In the genomic region with DNA sequence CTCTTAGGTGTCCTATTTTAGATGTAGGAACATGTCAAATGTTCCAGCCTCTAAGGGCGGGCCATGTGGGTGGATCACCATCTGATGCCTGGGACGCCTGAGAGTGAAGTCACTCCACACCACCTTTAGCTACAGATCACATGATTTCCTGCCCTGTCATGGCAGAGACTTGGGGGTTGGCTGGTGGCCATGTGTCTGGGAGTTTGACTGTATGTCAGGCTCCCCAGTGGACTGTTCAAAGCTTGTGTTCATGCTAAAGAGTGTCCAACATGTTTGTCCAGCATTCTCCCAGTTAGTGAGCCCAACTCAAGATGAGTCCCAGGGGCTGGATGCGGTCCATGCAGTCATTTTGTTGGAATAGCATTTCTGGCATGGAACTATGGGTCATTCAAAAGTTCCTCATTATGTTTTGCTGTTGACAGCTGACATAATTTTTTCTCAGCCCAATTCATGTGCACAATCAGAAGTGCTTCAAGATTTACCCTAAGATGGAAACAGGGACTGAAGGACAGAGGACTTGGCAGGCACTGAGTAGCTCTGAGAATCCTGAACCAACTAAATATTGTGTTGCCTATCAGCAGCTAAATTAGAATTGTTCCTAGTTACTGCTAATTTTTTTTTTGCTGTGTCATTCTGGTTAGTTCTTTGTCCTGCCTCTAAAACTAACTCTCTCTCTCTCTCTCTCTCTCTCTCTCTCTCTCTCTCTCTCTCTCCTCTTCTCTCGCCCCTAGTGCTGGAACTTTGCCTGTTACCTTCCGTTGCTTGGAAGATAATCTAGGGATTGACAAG, we compare ENCODE assay signal across 12 mouse cellular contexts.
DNase-seq lines count a peak whose midpoint lies in the region; ATAC-seq lines count a peak whose summit lies in the region.
"Had no signal": no experiment of that assay in that cellular context is flagged by ENCODE, and none has a peak within 500 bp of the region (broad histone marks: within the 10 kb centered on the region; RNA-seq: fewer than 3 reads in every experiment).

No protein-coding gene starts in this region.

- no peaks in the 10 kb centered on the region for H3K9me3 ChIP-seq in heart, embryonic 15.5 days (replicated peaks)
- H3K9me3 ChIP-seq in heart, embryonic 11.5 days (replicated peaks; ENCODE audit: control insufficient read depth, low read length), result no peaks in the 10 kb centered on the region
- H3K9me3 ChIP-seq in lung, embryonic 16.5 days (ENCODE audit: control insufficient read depth, low read length), result no peaks in the 10 kb centered on the region

- 0 out of 2 replicates have a peak, but pooled peaks have one; percentile 53 for ATAC-seq in heart, embryonic 15.5 days (replicated peaks; ENCODE audit: insufficient number of reproducible peaks, insufficient read depth, low FRiP score, low read depth)
- ATAC-seq in heart, embryonic 11.5 days (replicated peaks; ENCODE audit: insufficient number of reproducible peaks, low FRiP score, low TSS enrichment), result no peak
- peak; percentile 75 for ATAC-seq in lung, embryonic 16.5 days (ENCODE audit: low read depth)

- no peak overlapping the region for H3K9ac ChIP-seq in heart, embryonic 15.5 days
- H3K9ac ChIP-seq in heart, embryonic 11.5 days (ENCODE audit: low read depth, low read length), result no peak overlapping the region
- no peak overlapping the region for H3K9ac ChIP-seq in lung, embryonic 16.5 days (ENCODE audit: low read length)

- H3K4me1 ChIP-seq in heart, embryonic 15.5 days (replicated peaks), result peaks cover 6% of the 10 kb centered on the region
- H3K4me1 ChIP-seq in heart, embryonic 11.5 days (ENCODE audit: control insufficient read depth, insufficient read depth, low read length), result no peaks in the 10 kb centered on the region; the same call in 1 of the 2 replicates
- no peaks in the 10 kb centered on the region for H3K4me1 ChIP-seq in lung, embryonic 16.5 days (replicated peaks; ENCODE audit: control insufficient read depth, insufficient read depth, low read length)

- H3K4me2 ChIP-seq in heart, embryonic 15.5 days, result no peak overlapping the region
- no peak overlapping the region for H3K4me2 ChIP-seq in heart, embryonic 11.5 days
- H3K4me2 ChIP-seq in lung, embryonic 16.5 days (ENCODE audit: low read depth, low read length), result no peak overlapping the region
- H3K4me2 ChIP-seq: midbrain, embryonic 11.5 days had no signal

- no peaks in the 10 kb centered on the region for H3K27me3 ChIP-seq in heart, embryonic 15.5 days
- H3K27me3 ChIP-seq in heart, embryonic 11.5 days (ENCODE audit: control insufficient read depth, insufficient read depth, low read length), result no peaks in the 10 kb centered on the region
- no peaks in the 10 kb centered on the region for H3K27me3 ChIP-seq in lung, embryonic 16.5 days (ENCODE audit: control insufficient read depth, insufficient read depth, low read depth, low read length)

- H3K36me3 ChIP-seq in heart, embryonic 15.5 days, result no peaks in the 10 kb centered on the region
- no peaks in the 10 kb centered on the region for H3K36me3 ChIP-seq in heart, embryonic 11.5 days (ENCODE audit: control insufficient read depth, insufficient read depth, low read length)
- H3K36me3 ChIP-seq in lung, embryonic 16.5 days (ENCODE audit: control insufficient read depth, insufficient read depth, low read length), result no peaks in the 10 kb centered on the region

- DNase-seq in lung, postnatal 36 days, result no peak
- peak; percentile 14 for DNase-seq in gastrocnemius, postnatal 10 days
- peak; percentile 29 for DNase-seq in skeletal muscle tissue, adult 2 months (ENCODE audit: low read depth, low spot score)
- no peak for DNase-seq in right cerebral cortex, postnatal 14 days
- no peak for DNase-seq in kidney, adult 18-20 months
- DNase-seq: adrenal gland, adult 8-10 months; cerebellum, adult 8-10 months had no signal

- WGBS in heart, embryonic 15.5 days, result 58% methylated on average over 5 of the region's 5 CpGs
- 67% methylated on average over 5 of the region's 5 CpGs for WGBS in heart, embryonic 11.5 days (ENCODE audit: insufficient replicate concordance)
- 59% methylated on average over 5 of the region's 5 CpGs for WGBS in lung, embryonic 16.5 days

- H3K4me3 ChIP-seq in heart, embryonic 15.5 days, result no peak overlapping the region
- H3K4me3 ChIP-seq in heart, embryonic 11.5 days (ENCODE audit: low read depth, low read length), result no peak overlapping the region
- no peak overlapping the region for H3K4me3 ChIP-seq in lung, embryonic 16.5 days (ENCODE audit: low read length)

- no peak overlapping the region for H3K27ac ChIP-seq in heart, embryonic 15.5 days
- H3K27ac ChIP-seq in heart, embryonic 11.5 days (ENCODE audit: low read depth, low read length), result no peak overlapping the region
- H3K27ac ChIP-seq in lung, embryonic 16.5 days (ENCODE audit: low read length), result no peak overlapping the region
- H3K27ac ChIP-seq: kidney, postnatal 0 days had no signal

Comparison
In these comparisons a context has a peak if more than half of its experiments do, and no peak if none do; other contexts are left out.
1. DNase-seq: peak in gastrocnemius, postnatal 10 days (single experiment) and skeletal muscle tissue, adult 2 months (single experiment); none in lung, postnatal 36 days (single experiment), right cerebral cortex, postnatal 14 days (single experiment) and kidney, adult 18-20 months (single experiment).